Mouse (Mus musculus): ENCODE data around the gene Rnf141.

The Rnf141 gene

DNA sequence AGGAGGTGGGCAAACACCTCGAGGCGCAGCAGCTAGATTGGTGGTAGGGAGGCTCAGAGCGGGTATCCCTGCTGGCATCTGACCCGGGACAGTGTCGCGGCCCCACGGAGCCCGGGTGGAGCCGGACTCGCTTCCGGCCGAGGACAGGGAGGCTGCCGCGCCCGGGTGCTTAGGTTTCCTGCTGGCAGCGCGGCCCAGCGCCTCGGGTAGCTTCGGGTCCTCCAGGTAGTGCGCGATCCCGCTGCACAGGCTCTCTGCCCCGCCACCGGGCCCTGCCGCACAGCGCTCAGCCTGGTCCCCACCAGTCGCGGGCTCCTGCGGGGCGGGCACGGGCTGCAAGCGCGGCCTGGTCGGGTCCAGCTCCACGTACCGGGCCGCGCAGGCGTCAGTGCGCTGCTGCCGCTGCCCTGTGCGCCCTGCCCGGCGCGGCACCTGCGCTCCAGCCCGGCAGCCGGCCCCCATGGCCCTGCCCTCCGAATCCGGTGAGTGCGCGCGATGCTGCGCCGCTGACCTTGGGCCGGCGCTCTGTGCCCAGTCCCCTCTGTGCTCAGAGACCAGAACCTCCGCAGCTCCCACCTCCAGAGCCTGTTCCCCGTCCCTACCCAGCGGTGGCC, 75.7 kb downstream of the Rnf141 start:
- DNase-seq (ENCODE audit: low read depth, low spot score), result no peak

- DNase-seq (ENCODE audit: low read depth, low spot score), result no peak
Measured at GRCm38 (mm10) chr7:110768001-110768400, 76.3 kb downstream of the Rnf141 start, which contains the start of gene Ampd3. TSS of gene Ampd3 (plus strand) at chr7:110768206.

- no peak for DNase-seq (ENCODE audit: low read depth, low spot score)
Measured at GRCm38 (mm10) chr7:110762605-110763180, 81.6 kb downstream of the Rnf141 start.

DNA sequence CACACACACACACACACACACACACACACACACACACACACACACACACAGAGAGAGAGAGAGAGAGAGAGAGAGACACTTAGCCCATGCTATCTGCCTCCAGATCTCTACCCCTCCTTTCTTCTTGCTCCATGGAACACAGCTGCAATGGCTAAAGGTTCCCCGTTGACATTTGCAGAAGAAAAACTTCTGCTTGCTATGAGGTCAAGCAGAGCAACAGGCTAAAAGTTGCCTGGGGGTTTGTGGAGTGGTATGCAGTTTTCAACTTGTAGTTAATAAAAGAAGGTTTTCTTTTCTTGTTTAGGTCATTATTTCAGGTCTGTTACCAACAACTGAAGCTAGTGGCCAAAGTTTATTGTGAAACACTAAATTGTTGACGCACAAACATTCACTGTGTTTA, 87.8 kb downstream of the Rnf141 start:
- no peak for DNase-seq (ENCODE audit: low read depth, low spot score)

- DNase-seq (ENCODE audit: low read depth, low spot score), result no peak
Measured at GRCm38 (mm10) chr7:110753926-110754330, 90.3 kb downstream of the Rnf141 start.

DNA sequence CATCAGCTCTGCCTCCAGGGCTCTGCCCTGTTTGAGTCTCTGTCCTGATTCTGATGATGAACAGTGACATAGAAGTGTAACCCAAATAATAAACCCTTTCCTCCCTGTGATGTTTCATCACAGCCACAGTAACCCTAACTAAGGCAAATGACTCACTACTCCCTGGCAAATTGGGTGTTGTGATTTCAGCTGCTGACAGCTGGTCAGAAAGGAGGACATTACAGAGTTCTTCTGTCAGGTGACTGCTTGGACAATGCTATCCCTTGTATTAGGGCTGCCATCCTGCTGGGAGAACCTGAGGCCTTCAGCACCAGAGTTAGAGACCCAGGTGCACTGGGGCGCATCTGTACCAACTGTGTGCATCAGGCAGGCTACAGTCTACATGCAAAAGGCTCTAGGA, 90.9 kb downstream of the Rnf141 start:
- DNase-seq (ENCODE audit: low read depth, low spot score), result no peak

DNA sequence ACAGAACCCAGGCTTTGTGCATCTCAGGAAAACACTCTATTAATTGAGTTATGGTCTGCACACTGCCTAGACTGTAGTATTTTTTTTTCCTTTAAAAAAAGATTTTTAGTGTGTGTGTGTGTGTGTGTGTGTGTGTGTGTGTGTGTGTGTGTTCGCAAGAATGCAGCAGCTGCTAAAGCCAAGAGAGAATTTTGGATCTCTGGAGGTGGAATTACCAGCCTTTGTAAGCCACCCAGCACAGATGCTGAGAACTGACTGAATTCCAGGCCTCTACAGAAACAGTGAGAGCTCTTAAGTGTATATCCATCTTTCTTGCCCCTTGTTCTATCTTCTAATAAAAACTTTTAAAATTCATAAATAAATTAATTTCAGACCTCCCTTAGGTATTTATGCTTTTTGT, 92.6 kb downstream of the Rnf141 start:
- no peak for DNase-seq (ENCODE audit: low read depth, low spot score)

GRCm38 (mm10) chr7:110750834-110751233, 93.4 kb downstream of the Rnf141 start:
- no peak for DNase-seq (ENCODE audit: low read depth, low spot score)
